Mouse (Mus musculus): ENCODE results near the gene Usp29.

DNA sequence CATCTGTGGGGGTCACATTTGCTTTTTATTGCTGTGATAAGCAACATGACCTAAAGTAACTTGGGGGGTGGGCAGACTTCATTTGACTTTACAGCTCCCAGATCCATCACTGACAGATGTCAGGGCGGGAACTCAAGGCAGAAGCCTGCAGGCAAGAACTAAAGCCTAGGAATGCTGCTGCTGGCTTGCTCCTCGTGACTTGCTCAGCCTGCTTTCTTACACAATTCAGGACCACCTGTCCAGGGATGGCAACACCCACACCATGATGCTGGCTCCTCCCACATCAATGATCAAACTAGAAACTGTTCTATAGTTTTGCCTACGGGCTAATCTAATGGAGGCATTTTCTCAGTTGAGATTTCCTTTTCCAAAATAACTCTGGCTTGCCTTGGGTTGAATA, 63.4 kb downstream of the Usp29 start:
- TF ChIP-seq CTCF (IDR thresholded peaks at IDR 0.05; ENCODE audit: borderline replicate concordance, insufficient read depth, low read depth, low read length) (no peak), POLR2A (IDR thresholded peaks at IDR 0.05; ENCODE audit: borderline replicate concordance, insufficient read depth, low read length) (no peak)

Data from cerebellum, adult 2 months (tissue).